In the genomic region with DNA sequence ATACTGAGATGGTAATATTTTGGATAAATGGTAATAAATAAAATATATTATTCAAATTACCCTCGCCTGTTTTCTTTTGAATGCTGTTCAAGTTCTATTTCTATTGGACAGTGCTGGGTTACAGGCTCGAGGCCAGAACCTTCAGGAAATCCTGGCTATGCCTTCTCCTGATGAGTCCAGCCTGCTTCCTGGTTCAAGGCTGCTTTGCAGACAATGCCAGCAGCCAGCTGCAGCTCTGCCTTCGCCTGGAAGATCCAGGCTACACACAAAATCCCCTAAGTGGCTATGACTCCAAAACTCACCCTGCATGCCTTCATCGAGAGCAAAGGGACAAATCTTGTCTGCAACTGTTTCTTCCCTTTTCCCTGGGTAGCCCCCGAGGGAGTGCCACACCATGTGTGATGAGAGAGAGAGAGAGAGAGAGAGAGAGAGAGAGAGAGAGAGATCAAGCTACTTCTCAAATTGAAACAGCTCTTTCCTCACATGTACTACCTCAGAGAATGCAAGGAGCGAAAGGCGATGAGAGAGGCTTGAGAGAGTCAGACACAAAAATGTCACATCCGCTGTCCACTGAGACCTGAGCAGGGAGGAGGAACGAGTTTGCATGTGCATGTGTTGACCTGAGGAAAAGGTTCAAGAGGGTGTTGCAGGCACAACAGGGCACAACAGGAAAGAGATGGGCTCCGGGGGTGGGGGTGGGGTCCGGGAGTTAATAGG, we compare ENCODE assay signal across 8 mouse cellular contexts.
DNase-seq lines count a peak whose midpoint lies in the region; ATAC-seq lines count a peak whose summit lies in the region.
"Had no signal": no experiment of that assay in that cellular context is flagged by ENCODE, and none has a peak within 500 bp of the region (broad histone marks: within the 10 kb centered on the region; RNA-seq: fewer than 3 reads in every experiment).

No protein-coding gene starts in this region.

- no peak for ATAC-seq in megakaryocyte, adult 5-6 weeks (ENCODE audit: poor library complexity, severe bottlenecking)
- ATAC-seq: intestine, postnatal 0 days had no signal

- DNase-seq in ovary, postnatal 36 days (ENCODE audit: low spot score), result peak; percentile 18
- no peak for DNase-seq in ovary, postnatal 10 days (ENCODE audit: low spot score)
- DNase-seq in gastrocnemius, postnatal 10 days, result peak; percentile 48
- DNase-seq in heart, postnatal 4 days, result peak; percentile 41
- DNase-seq in urinary bladder, postnatal 25 days (ENCODE audit: low spot score), result no peak
- no peak for DNase-seq in layer of hippocampus, adult 9-10 months (ENCODE audit: low spot score)

Comparison
In these comparisons a context has a peak if more than half of its experiments do, and no peak if none do; other contexts are left out.
1. DNase-seq: peak in ovary, postnatal 36 days (single experiment), gastrocnemius, postnatal 10 days (single experiment) and heart, postnatal 4 days (single experiment); none in ovary, postnatal 10 days (single experiment), urinary bladder, postnatal 25 days (single experiment) and layer of hippocampus, adult 9-10 months (single experiment).